Mouse (Mus musculus): ENCODE measurements around the gene Igsf9. TPM values are rescaled to one million over a fixed set of nuclear protein-coding genes. Genes with fewer than 3 reads are reported as not detected.

Gene Igsf9
- polyA plus RNA-seq, 1 experiment: 0.77 TPM

- Histone ChIP-seq H3K79me2 (ENCODE audit: control insufficient read depth, insufficient read depth) (peaks cover 33% of the 10 kb centered on the region), H3K4me2 (ENCODE audit: low read depth) (peak within 1 kb of the TSS; percentile 78), H3K27me3 (ENCODE audit: control insufficient read depth, insufficient read depth, insufficient read length) (no peaks in the 10 kb centered on the region), H3K36me3 (ENCODE audit: control insufficient read depth, insufficient read depth) (no peaks in the 10 kb centered on the region), H3K4me3 (peak within 1 kb of the TSS; percentile 99), H3ac (ENCODE audit: control insufficient read depth, insufficient read length) (peak within 1 kb of the TSS; percentile 47)
- peak; percentile 94 for TF ChIP-seq POLR2AphosphoS2 (IDR thresholded peaks at IDR 0.05; ENCODE audit: insufficient read length, low read depth)
- TF ChIP-seq MYOG (IDR thresholded peaks at IDR 0.05; ENCODE audit: control insufficient read depth in 1 of 3, insufficient read depth in 1 of 3, insufficient read length in 2 of 3, low read depth in 2 of 3): no peak
- no peak for TF ChIP-seq E2F4 (IDR thresholded peaks at IDR 0.05; ENCODE audit: insufficient read depth)
- TF ChIP-seq MYOD1 (IDR thresholded peaks at IDR 0.05; ENCODE audit: control insufficient read depth in 1 of 3, insufficient read length in 2 of 3, low read depth in 2 of 3): no peak
- TF ChIP-seq MAX (IDR thresholded peaks at IDR 0.05; ENCODE audit: low read depth): no peak
- TF ChIP-seq REST (IDR thresholded peaks at IDR 0.05; ENCODE audit: insufficient read depth, insufficient read length): peak; percentile 55
- TF ChIP-seq SRF (IDR thresholded peaks at IDR 0.05; ENCODE audit: control insufficient read depth, insufficient read length, low read depth): no peak
- TF ChIP-seq TCF3 (IDR thresholded peaks at IDR 0.05; ENCODE audit: insufficient read length, low read depth): no peak
- no peak for TF ChIP-seq CEBPB (IDR thresholded peaks at IDR 0.05; ENCODE audit: insufficient read depth, poor library complexity, severe bottlenecking)
- peak; percentile 50 for TF ChIP-seq USF1 (IDR thresholded peaks at IDR 0.05; ENCODE audit: low read depth)
- TF ChIP-seq POLR2A (IDR thresholded peaks at IDR 0.05; ENCODE audit: insufficient read length, low read depth): peak; percentile 94
- no peak for TF ChIP-seq TCF12 (IDR thresholded peaks at IDR 0.05; ENCODE audit: insufficient read depth, poor library complexity, severe bottlenecking)
These were observed 18.3 kb downstream of the Igsf9 start, which contains the start of gene Tagln2 for GRCm38 (mm10) chr1:172499765-172500441. TSS of gene Tagln2 (plus strand) at chr1:172500047.

- Histone ChIP-seq H3K36me3 (ENCODE audit: control insufficient read depth, insufficient read depth) (peaks cover 7% of the 10 kb centered on the region), H3K4me2 (ENCODE audit: low read depth) (peak overlapping the region; percentile 100), H3K79me2 (ENCODE audit: control insufficient read depth, insufficient read depth) (peaks cover 37% of the 10 kb centered on the region), H3K27me3 (ENCODE audit: control insufficient read depth, insufficient read depth, insufficient read length) (no peaks in the 10 kb centered on the region), H3ac (ENCODE audit: control insufficient read depth, insufficient read length) (peak overlapping the region; percentile 47), H3K4me3 (peak overlapping the region; percentile 99)
- TF ChIP-seq TCF3 (IDR thresholded peaks at IDR 0.05; ENCODE audit: insufficient read length, low read depth): no peak
- TF ChIP-seq POLR2A (IDR thresholded peaks at IDR 0.05; ENCODE audit: insufficient read length, low read depth): peak; percentile 24
- TF ChIP-seq SRF (IDR thresholded peaks at IDR 0.05; ENCODE audit: control insufficient read depth, insufficient read length, low read depth): peak; percentile 82
- peak; percentile 56 for TF ChIP-seq POLR2AphosphoS2 (IDR thresholded peaks at IDR 0.05; ENCODE audit: insufficient read length, low read depth)
- TF ChIP-seq USF1 (IDR thresholded peaks at IDR 0.05; ENCODE audit: low read depth): no peak
- TF ChIP-seq MYOG (IDR thresholded peaks at IDR 0.05; ENCODE audit: control insufficient read depth in 1 of 3, insufficient read depth in 1 of 3, insufficient read length in 2 of 3, low read depth in 2 of 3): peak in 1 of 3 experiments; percentile 25
- no peak for TF ChIP-seq REST (IDR thresholded peaks at IDR 0.05; ENCODE audit: insufficient read depth, insufficient read length)
- TF ChIP-seq MYOD1 (IDR thresholded peaks at IDR 0.05; ENCODE audit: control insufficient read depth in 1 of 3, insufficient read length in 2 of 3, low read depth in 2 of 3): peak in 1 of 3 experiments; percentile 43
- TF ChIP-seq MAX (IDR thresholded peaks at IDR 0.05; ENCODE audit: low read depth): no peak
These were observed 19.1 kb downstream of the Igsf9 start for GRCm38 (mm10) chr1:172500451-172501370.

- H3ac ChIP-seq (ENCODE audit: control insufficient read depth, insufficient read length): peak overlapping the region; percentile 47
- H3K27me3 ChIP-seq (ENCODE audit: control insufficient read depth, insufficient read depth, insufficient read length): no peaks in the 10 kb centered on the region
- TF ChIP-seq POLR2AphosphoS2 (IDR thresholded peaks at IDR 0.05; ENCODE audit: insufficient read length, low read depth) (peak; percentile 14), POLR2A (IDR thresholded peaks at IDR 0.05; ENCODE audit: insufficient read length, low read depth) (peak; percentile 53), USF1 (IDR thresholded peaks at IDR 0.05; ENCODE audit: low read depth) (peak; percentile 19), MYOD1 (IDR thresholded peaks at IDR 0.05; ENCODE audit: control insufficient read depth in 1 of 3, insufficient read length in 2 of 3, low read depth in 2 of 3) (no peak), TCF12 (IDR thresholded peaks at IDR 0.05; ENCODE audit: insufficient read depth, poor library complexity, severe bottlenecking) (no peak), REST (IDR thresholded peaks at IDR 0.05; ENCODE audit: insufficient read depth, insufficient read length) (no peak), SRF (IDR thresholded peaks at IDR 0.05; ENCODE audit: control insufficient read depth, insufficient read length, low read depth) (peak; percentile 35), MYOG (IDR thresholded peaks at IDR 0.05; ENCODE audit: control insufficient read depth in 1 of 3, insufficient read depth in 1 of 3, insufficient read length in 2 of 3, low read depth in 2 of 3) (no peak)
- H3K4me3 ChIP-seq: peak overlapping the region; percentile 99
- peak overlapping the region; percentile 100 for H3K4me2 ChIP-seq (ENCODE audit: low read depth)
- H3K79me2 ChIP-seq (ENCODE audit: control insufficient read depth, insufficient read depth): peaks cover 37% of the 10 kb centered on the region
- peaks cover 13% of the 10 kb centered on the region for H3K36me3 ChIP-seq (ENCODE audit: control insufficient read depth, insufficient read depth)
These were observed 20.0 kb downstream of the Igsf9 start for GRCm38 (mm10) chr1:172501371-172502144.
